Mouse (Mus musculus): ENCODE results near the gene Tatdn3. TPM values are rescaled to one million over a fixed set of nuclear protein-coding genes. Genes with fewer than 3 reads are reported as not detected.
A peak's percentile ranks its signal among the peaks of the same experiment; 100 is the strongest.
"Not testable (repeated sequence)": the region's sequence is repeated elsewhere in the genome, so short reads cannot be mapped to it uniquely, and the experiment has no call there.

Tatdn3 gene
- polyA plus RNA-seq, 1 experiment from 2014 or later, result 14.0 TPM

GRCm38 (mm10) chr1:191026021-191026713, 36.6 kb downstream of the Tatdn3 start, which contains the start of gene Flvcr1:
Flvcr1 (minus strand) TSS chr1:191026158.
- under 1% methylated on average over 50 of the region's 50 CpGs for WGBS
- H3K27me3 ChIP-seq, result no peaks in the 10 kb centered on the region

GRCm38 (mm10) chr1:191025016-191026012, 37.4 kb downstream of the Tatdn3 start:
- H3K4me3 ChIP-seq, result peak overlapping the region; percentile 78
- H3K36me3 ChIP-seq, result peaks cover 7% of the 10 kb centered on the region
- 0 out of 2 replicates have a peak, but pooled peaks have one; percentile 2 for ATAC-seq (ENCODE audit: insufficient number of reproducible peaks, insufficient read depth, low FRiP score, low TSS enrichment, low read depth)
- H3K9me3 ChIP-seq, result no peaks in the 10 kb centered on the region
- 2% methylated on average over 69 of the region's 69 CpGs for WGBS
- no peaks in the 10 kb centered on the region for H3K27me3 ChIP-seq
- H3K27ac ChIP-seq, result peak overlapping the region; percentile 78
- H3K9ac ChIP-seq, result peak overlapping the region; percentile 91
- H3K4me2 ChIP-seq, result peak overlapping the region; percentile 98
- peaks cover 20% of the 10 kb centered on the region for H3K4me1 ChIP-seq

More at GRCm38 (mm10) chr1:191026021-191026713, 36.6 kb downstream of the Tatdn3 start, which contains the start of gene Flvcr1:
- Histone ChIP-seq H3K9ac (peak within 1 kb of the TSS; percentile 91), H3K27ac (peak within 1 kb of the TSS; percentile 89), H3K4me2 (peak within 1 kb of the TSS; percentile 98), H3K4me1 (peaks cover 18% of the 10 kb centered on the region), H3K9me3 (no peaks in the 10 kb centered on the region), H3K4me3 (peak within 1 kb of the TSS; percentile 78), H3K36me3 (peaks cover 7% of the 10 kb centered on the region)
- ATAC-seq (ENCODE audit: insufficient number of reproducible peaks, insufficient read depth, low FRiP score, low TSS enrichment, low read depth), result peak; percentile 99

GRCm38 (mm10) chr1:191023806-191024205, 38.9 kb downstream of the Tatdn3 start:
- not testable (repeated sequence) for H3K9ac ChIP-seq; ATAC-seq (ENCODE audit: insufficient number of reproducible peaks, insufficient read depth, low FRiP score, low TSS enrichment, low read depth); H3K4me3 ChIP-seq; H3K9me3 ChIP-seq; H3K4me2 ChIP-seq; H3K27ac ChIP-seq; H3K27me3 ChIP-seq
- H3K36me3 ChIP-seq, result peaks cover 10% of the 10 kb centered on the region
- WGBS, result 87% methylated on average over 6 of the region's 6 CpGs
- peaks cover 20% of the 10 kb centered on the region for H3K4me1 ChIP-seq

- Histone ChIP-seq H3K27ac (no peak overlapping the region), H3K4me2 (no peak overlapping the region), H3K9ac (no peak overlapping the region), H3K9me3 (no peaks in the 10 kb centered on the region), H3K4me3 (no peak overlapping the region), H3K36me3 (peaks cover 10% of the 10 kb centered on the region), H3K27me3 (no peaks in the 10 kb centered on the region), H3K4me1 (peaks cover 20% of the 10 kb centered on the region)
- no peak for ATAC-seq (ENCODE audit: insufficient number of reproducible peaks, insufficient read depth, low FRiP score, low TSS enrichment, low read depth)
- 55% methylated on average over 2 of the region's 2 CpGs for WGBS
These were observed 39.6 kb downstream of the Tatdn3 start for GRCm38 (mm10) chr1:191023140-191023539.

- WGBS, result 83% methylated on average over 7 of the region's 7 CpGs
- ATAC-seq (ENCODE audit: insufficient number of reproducible peaks, insufficient read depth, low FRiP score, low TSS enrichment, low read depth), result no peak
- no peak overlapping the region for H3K4me3 ChIP-seq
- no peak overlapping the region for H3K4me2 ChIP-seq
- H3K4me1 ChIP-seq, result peaks cover 13% of the 10 kb centered on the region
- H3K9ac ChIP-seq, result no peak overlapping the region
- no peaks in the 10 kb centered on the region for H3K27me3 ChIP-seq
- no peaks in the 10 kb centered on the region for H3K9me3 ChIP-seq
- H3K27ac ChIP-seq, result no peak overlapping the region
- H3K36me3 ChIP-seq, result peaks cover 10% of the 10 kb centered on the region
These were observed 41.7 kb downstream of the Tatdn3 start for GRCm38 (mm10) chr1:191021016-191021415.

- peaks cover 13% of the 10 kb centered on the region for H3K4me1 ChIP-seq
- H3K27ac ChIP-seq, result no peak overlapping the region
- H3K9ac ChIP-seq, result no peak overlapping the region
- H3K36me3 ChIP-seq, result peaks cover 10% of the 10 kb centered on the region
- WGBS, result 61% methylated on average over 3 of the region's 3 CpGs
- H3K4me3 ChIP-seq, result no peak overlapping the region
- no peak for ATAC-seq (ENCODE audit: insufficient number of reproducible peaks, insufficient read depth, low FRiP score, low TSS enrichment, low read depth)
- H3K9me3 ChIP-seq, result no peaks in the 10 kb centered on the region
- no peaks in the 10 kb centered on the region for H3K27me3 ChIP-seq
- no peak overlapping the region for H3K4me2 ChIP-seq
These were observed 42.4 kb downstream of the Tatdn3 start for GRCm38 (mm10) chr1:191020217-191020924.

- WGBS, result 94% methylated on average over 5 of the region's 5 CpGs
- no peak overlapping the region for H3K4me2 ChIP-seq
- no peaks in the 10 kb centered on the region for H3K27me3 ChIP-seq
- H3K4me1 ChIP-seq, result peaks cover 8% of the 10 kb centered on the region
- no peak overlapping the region for H3K27ac ChIP-seq
- no peaks in the 10 kb centered on the region for H3K9me3 ChIP-seq
- H3K4me3 ChIP-seq, result no peak overlapping the region
- H3K36me3 ChIP-seq, result peaks cover 12% of the 10 kb centered on the region
- no peak for ATAC-seq (ENCODE audit: insufficient number of reproducible peaks, insufficient read depth, low FRiP score, low TSS enrichment, low read depth)
- H3K9ac ChIP-seq, result no peak overlapping the region
These were observed 42.9 kb downstream of the Tatdn3 start for GRCm38 (mm10) chr1:191019803-191020202.

GRCm38 (mm10) chr1:191014271-191014670, 48.5 kb downstream of the Tatdn3 start:
- no peak for ATAC-seq (ENCODE audit: insufficient number of reproducible peaks, insufficient read depth, low FRiP score, low TSS enrichment, low read depth)
- no peak overlapping the region for H3K4me3 ChIP-seq
- H3K4me1 ChIP-seq, result no peaks in the 10 kb centered on the region
- H3K9ac ChIP-seq, result no peak overlapping the region
- no peak overlapping the region for H3K27ac ChIP-seq
- no peaks in the 10 kb centered on the region for H3K9me3 ChIP-seq
- H3K4me2 ChIP-seq, result no peak overlapping the region
- peaks cover 44% of the 10 kb centered on the region for H3K36me3 ChIP-seq
- no peaks in the 10 kb centered on the region for H3K27me3 ChIP-seq
- 93% methylated on average over 3 of the region's 3 CpGs for WGBS

- 97% methylated on average over 5 of the region's 5 CpGs for WGBS
- Histone ChIP-seq H3K4me2 (no peak overlapping the region), H3K9me3 (no peaks in the 10 kb centered on the region), H3K4me1 (no peaks in the 10 kb centered on the region), H3K36me3 (peaks cover 73% of the 10 kb centered on the region), H3K27ac (no peak overlapping the region), H3K4me3 (no peak overlapping the region), H3K9ac (no peak overlapping the region), H3K27me3 (no peaks in the 10 kb centered on the region)
- no peak for ATAC-seq (ENCODE audit: insufficient number of reproducible peaks, insufficient read depth, low FRiP score, low TSS enrichment, low read depth)
These were observed 54.0 kb downstream of the Tatdn3 start for GRCm38 (mm10) chr1:191008707-191009106.

- H3K4me1 ChIP-seq, result no peaks in the 10 kb centered on the region
- H3K27me3 ChIP-seq, result no peaks in the 10 kb centered on the region
- peaks cover 16% of the 10 kb centered on the region for H3K36me3 ChIP-seq
- no peaks in the 10 kb centered on the region for H3K9me3 ChIP-seq
- no peak overlapping the region for H3K4me2 ChIP-seq
- no peak overlapping the region for H3K9ac ChIP-seq
- 67% methylated on average over 6 of the region's 6 CpGs for WGBS
- no peak overlapping the region for H3K4me3 ChIP-seq
- no peak for ATAC-seq (ENCODE audit: insufficient number of reproducible peaks, insufficient read depth, low FRiP score, low TSS enrichment, low read depth)
- no peak overlapping the region for H3K27ac ChIP-seq
These were observed 60.5 kb downstream of the Tatdn3 start for GRCm38 (mm10) chr1:191002201-191002600.

GRCm38 (mm10) chr1:191000686-191001085, 62.0 kb downstream of the Tatdn3 start:
- Histone ChIP-seq H3K9me3 (no peaks in the 10 kb centered on the region), H3K4me1 (no peaks in the 10 kb centered on the region), H3K36me3 (peaks cover 13% of the 10 kb centered on the region; the same call in 1 of the 2 replicates), H3K4me3 (no peak overlapping the region), H3K9ac (no peak overlapping the region), H3K27me3 (no peaks in the 10 kb centered on the region), H3K4me2 (no peak overlapping the region), H3K27ac (no peak overlapping the region)
- WGBS, result 72% methylated on average over 3 of the region's 3 CpGs
- no peak for ATAC-seq (ENCODE audit: insufficient number of reproducible peaks, insufficient read depth, low FRiP score, low TSS enrichment, low read depth)

Measured in embryonic facial prominence, embryonic 13.5 days (tissue).